Mouse (Mus musculus) liver, embryonic 11.5 days (tissue): ENCODE measurements around the gene Gbp5. TPM values are rescaled to one million over a fixed set of nuclear protein-coding genes. Genes with fewer than 3 reads are reported as not detected.
A peak's percentile ranks its signal among the peaks of the same experiment; 100 is the strongest.

ENCODE experiments used
- ATAC-seq: fragments of 200-750 bp; cut with Nextera tagmentation; replicated peaks from 2 replicates; pipeline ENCODE4 v1.8.0; 2017; ENCODE audit warnings: moderate number of reproducible peaks, mild to moderate bottlenecking, moderate TSS enrichment, moderate library complexity; ENCODE audit not compliant: low FRiP score
- DNase-seq: peaks from one replicate; pipeline ENCODE4 v3.0.0-alpha.2; 2017; ENCODE audit warnings: low spot score
- H3K27ac ChIP-seq: fragments of 300-500 bp; sonication (generic); 2 replicates; pipeline ENCODE4 v1.5.1; 2014; ENCODE audit warnings: mild to moderate bottlenecking, low read depth, low read length, control low read depth
- H3K27me3 ChIP-seq: fragments of 300-500 bp; sonication (generic); replicated peaks from 2 replicates; pipeline ENCODE4 v1.6.1; 2014; ENCODE audit warnings: low read length, mixed read lengths; ENCODE audit not compliant: control insufficient read depth, insufficient read depth
- H3K36me3 ChIP-seq: fragments of 300-500 bp; sonication (generic); 2 replicates; pipeline ENCODE4 v1.6.1; 2014; ENCODE audit warnings: mild to moderate bottlenecking, low read length, moderate library complexity, mixed read lengths; ENCODE audit not compliant: control insufficient read depth, insufficient read depth
- H3K4me1 ChIP-seq: fragments of 300-500 bp; sonication (generic); replicated peaks from 2 replicates; pipeline ENCODE4 v1.6.1; 2014; ENCODE audit warnings: low read length, mixed read lengths; ENCODE audit not compliant: control insufficient read depth, insufficient read depth
- H3K4me2 ChIP-seq: fragments of 300-500 bp; sonication (generic); 2 replicates; pipeline ENCODE4 v1.6.1; 2014; ENCODE audit warnings: mild to moderate bottlenecking, control low read depth, moderate library complexity
- H3K4me3 ChIP-seq: fragments of 300-500 bp; sonication (generic); 2 replicates; pipeline ENCODE4 v1.5.1; 2014; ENCODE audit warnings: low read depth, low read length, control low read depth
- H3K9ac ChIP-seq: fragments of 300-500 bp; sonication (generic); 2 replicates; pipeline ENCODE4 v1.6.1; 2014; ENCODE audit warnings: low read depth, low read length, control low read depth
- H3K9me3 ChIP-seq: fragments of 300-500 bp; sonication (generic); 2 replicates; pipeline ENCODE4 v1.6.1; 2016; ENCODE audit warnings: low read length, inconsistent platforms, mixed read lengths; ENCODE audit not compliant: control insufficient read depth
- WGBS: fragments of 180-500 bp; shearing (Covaris S2); extraction: QIAGEN DNeasy Blood & Tissue Kit; methylation state at CpG from one replicate; pipeline ENCODE4 v1.1.7; 2014; 5-methylcytosine and 5-hydroxymethylcytosine counted together
- polyA plus RNA-seq: library from polyadenylated mRNA; unstranded; fragments of >200 nt; fragmentation: Nextera tagmentation; extraction: Ambion mirVana; gene quantifications from 2 replicates; pipeline ENCODE4 v1.2.1, GENCODE M21; 2014

Gene Gbp5
- polyA plus RNA-seq = 0.05 TPM in 1 of 2 replicates, not detected in the other

GRCm38 (mm10) chr3:142493536-142494061, at the start of gene Gbp5:
Gene Gbp5, plus strand, starts transcription at chr3:142493978.
- DNase-seq = no peak

GRCm38 (mm10) chr3:142454198-142454597, 39.6 kb upstream of the Gbp5 start:
- Histone ChIP-seq H3K27ac (no peak overlapping the region), H3K4me3 (no peak overlapping the region), H3K4me1 (no peaks in the 10 kb centered on the region), H3K4me2 (no peak overlapping the region), H3K9me3 (no peaks in the 10 kb centered on the region), H3K27me3 (no peaks in the 10 kb centered on the region), H3K9ac (no peak overlapping the region), H3K36me3 (no peaks in the 10 kb centered on the region)
- ATAC-seq (no peak), DNase-seq (no peak)
- 69% methylated on average over 7 of the region's 7 CpGs for WGBS

More at GRCm38 (mm10) chr3:142493536-142494061, at the start of gene Gbp5:
- Histone ChIP-seq H3K36me3 (no peaks in the 10 kb centered on the region), H3K4me3 (no peak within 1 kb of the TSS), H3K27me3 (no peaks in the 10 kb centered on the region), H3K9ac (no peak within 1 kb of the TSS), H3K9me3 (no peaks in the 10 kb centered on the region), H3K4me1 (no peaks in the 10 kb centered on the region), H3K27ac (no peak within 1 kb of the TSS), H3K4me2 (no peak within 1 kb of the TSS)
- ATAC-seq = 0 out of 2 replicates have a peak, but pooled peaks have one; percentile 18
- 63% methylated on average over 6 of the region's 6 CpGs for WGBS

- H3K27me3 ChIP-seq = no peaks in the 10 kb centered on the region
- H3K4me1 ChIP-seq = no peaks in the 10 kb centered on the region
- no peaks in the 10 kb centered on the region for H3K9me3 ChIP-seq
- 61% methylated on average over 7 of the region's 7 CpGs for WGBS
- no peak overlapping the region for H3K27ac ChIP-seq
- no peak overlapping the region for H3K4me2 ChIP-seq
- no peak overlapping the region for H3K9ac ChIP-seq
- H3K4me3 ChIP-seq = no peak overlapping the region
- DNase-seq = no peak
- H3K36me3 ChIP-seq = no peaks in the 10 kb centered on the region
- no peak for ATAC-seq
Observed at GRCm38 (mm10) chr3:142459241-142459640, 34.5 kb upstream of the Gbp5 start.

- ATAC-seq (no peak), DNase-seq (no peak)
- H3K9ac ChIP-seq = no peak overlapping the region
- no peaks in the 10 kb centered on the region for H3K9me3 ChIP-seq
- H3K4me3 ChIP-seq = no peak overlapping the region
- no peaks in the 10 kb centered on the region for H3K27me3 ChIP-seq
- H3K4me2 ChIP-seq = no peak overlapping the region
- no peaks in the 10 kb centered on the region for H3K36me3 ChIP-seq
- H3K27ac ChIP-seq = no peak overlapping the region
- H3K4me1 ChIP-seq = no peaks in the 10 kb centered on the region
- WGBS = 89% methylated on average over 25 of the region's 25 CpGs
Observed at GRCm38 (mm10) chr3:142462764-142463751, 30.7 kb upstream of the Gbp5 start.

- 20% methylated on average over 11 of the region's 11 CpGs for WGBS
- no peaks in the 10 kb centered on the region for H3K9me3 ChIP-seq
- H3K27ac ChIP-seq = no peak overlapping the region
- no peaks in the 10 kb centered on the region for H3K4me1 ChIP-seq
- no peak for DNase-seq
- no peak overlapping the region for H3K9ac ChIP-seq
- no peaks in the 10 kb centered on the region for H3K36me3 ChIP-seq
- H3K4me3 ChIP-seq = no peak overlapping the region
- H3K4me2 ChIP-seq = no peak overlapping the region; the same call in 1 of the 2 replicates
- no peaks in the 10 kb centered on the region for H3K27me3 ChIP-seq
- peak; percentile 45 for ATAC-seq
Observed at GRCm38 (mm10) chr3:142474349-142474983, 19.3 kb upstream of the Gbp5 start.

GRCm38 (mm10) chr3:142475913-142476312, 17.9 kb upstream of the Gbp5 start:
- 14% methylated on average over 4 of the region's 4 CpGs for WGBS
- H3K27ac ChIP-seq = no peak overlapping the region
- H3K9me3 ChIP-seq = no peaks in the 10 kb centered on the region
- no peak overlapping the region for H3K4me2 ChIP-seq
- H3K9ac ChIP-seq = no peak overlapping the region
- H3K4me1 ChIP-seq = no peaks in the 10 kb centered on the region
- no peak for ATAC-seq
- no peaks in the 10 kb centered on the region for H3K36me3 ChIP-seq
- H3K4me3 ChIP-seq = no peak overlapping the region
- DNase-seq = no peak
- H3K27me3 ChIP-seq = no peaks in the 10 kb centered on the region

- Histone ChIP-seq H3K27ac (no peak overlapping the region), H3K4me3 (no peak overlapping the region), H3K36me3 (no peaks in the 10 kb centered on the region), H3K4me2 (no peak overlapping the region), H3K27me3 (no peaks in the 10 kb centered on the region), H3K4me1 (no peaks in the 10 kb centered on the region), H3K9ac (no peak overlapping the region), H3K9me3 (no peaks in the 10 kb centered on the region)
- DNase-seq (no peak), ATAC-seq (no peak)
- WGBS = 79% methylated on average over 5 of the region's 5 CpGs
Observed at GRCm38 (mm10) chr3:142477866-142478265, 15.9 kb upstream of the Gbp5 start.

- no peaks in the 10 kb centered on the region for H3K9me3 ChIP-seq
- H3K4me1 ChIP-seq = no peaks in the 10 kb centered on the region
- no peaks in the 10 kb centered on the region for H3K36me3 ChIP-seq
- no peak overlapping the region for H3K4me3 ChIP-seq
- no peak overlapping the region for H3K27ac ChIP-seq
- ATAC-seq (no peak), DNase-seq (no peak)
- no peak overlapping the region for H3K9ac ChIP-seq
- 81% methylated on average over 1 of the region's 1 CpGs for WGBS
- H3K27me3 ChIP-seq = no peaks in the 10 kb centered on the region
- no peak overlapping the region for H3K4me2 ChIP-seq
Observed at GRCm38 (mm10) chr3:142478360-142478759, 15.4 kb upstream of the Gbp5 start.
